Mouse (Mus musculus): ENCODE results near the gene Sgcd. TPM values are rescaled to one million over a fixed set of nuclear protein-coding genes. Genes with fewer than 3 reads are reported as not detected.

Sgcd gene
- polyA plus RNA-seq, 1 experiment from 2014 or later, result 8.4 TPM

DNA sequence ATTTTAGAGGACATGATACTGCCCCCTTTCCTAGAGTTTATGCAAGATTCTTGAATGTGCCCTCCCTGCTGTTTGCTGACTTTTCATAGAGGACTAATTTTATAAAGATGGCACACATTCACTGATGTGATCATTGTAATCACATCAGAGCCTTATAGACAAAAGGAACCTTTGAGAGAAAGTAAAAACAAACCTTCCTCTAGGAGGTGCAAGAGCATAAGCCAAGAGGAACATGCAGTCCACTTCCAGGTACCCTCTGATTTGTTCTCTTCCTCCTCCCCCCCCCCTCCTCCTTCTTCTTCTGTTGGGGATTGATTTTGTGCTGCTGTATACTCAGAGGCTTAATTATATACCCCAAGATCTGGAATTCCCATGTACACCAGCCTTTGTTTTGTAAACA is 978.6 kb downstream of the Sgcd start:
- no peaks in the 10 kb centered on the region for H3K27me3 ChIP-seq (replicated peaks)
- no peak overlapping the region for H3K27ac ChIP-seq (ENCODE audit: poor library complexity, severe bottlenecking)
- H3K36me3 ChIP-seq, result no peaks in the 10 kb centered on the region
- H3K4me1 ChIP-seq (replicated peaks), result peaks cover 23% of the 10 kb centered on the region
- ATAC-seq (ENCODE audit: insufficient number of reproducible peaks, low FRiP score), result no peak
- no peaks in the 10 kb centered on the region for H3K9me3 ChIP-seq (replicated peaks)
- no peak overlapping the region for H3K4me2 ChIP-seq
- H3K9ac ChIP-seq, result no peak overlapping the region
- H3K4me3 ChIP-seq, result no peak overlapping the region

DNA sequence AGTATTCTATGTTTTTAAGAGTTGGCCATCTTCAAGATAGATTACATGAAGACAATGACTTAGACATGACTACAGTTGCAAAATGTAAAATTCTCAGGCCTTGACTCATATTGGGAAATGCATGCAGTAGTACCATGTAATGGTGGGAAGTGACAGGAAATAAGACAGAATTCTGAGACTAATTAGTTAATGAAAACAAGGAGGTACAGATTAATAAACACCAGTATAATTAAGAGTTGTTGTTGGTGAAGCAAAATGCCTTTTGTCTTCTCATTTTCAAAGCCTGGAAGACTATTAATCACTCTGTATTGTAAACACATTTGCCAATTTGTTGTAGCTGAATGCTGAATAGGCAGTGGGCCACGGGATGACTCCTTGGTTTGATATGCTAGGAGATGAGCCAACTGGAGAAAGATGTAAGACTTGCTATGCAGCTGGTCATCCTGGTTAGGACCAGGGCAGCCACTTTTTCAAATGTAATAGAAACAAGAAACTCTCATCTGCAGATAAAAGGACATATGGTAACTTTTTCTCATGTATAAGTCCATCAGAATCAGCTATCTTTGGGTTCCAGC is 983.4 kb downstream of the Sgcd start:
- H3K4me1 ChIP-seq (replicated peaks), result peaks cover 13% of the 10 kb centered on the region; the same call in 1 of the 2 replicates
- no peaks in the 10 kb centered on the region for H3K36me3 ChIP-seq
- H3K27ac ChIP-seq (ENCODE audit: poor library complexity, severe bottlenecking), result no peak overlapping the region
- H3K4me2 ChIP-seq, result no peak overlapping the region
- no peak overlapping the region for H3K4me3 ChIP-seq
- no peaks in the 10 kb centered on the region for H3K9me3 ChIP-seq (replicated peaks)
- WGBS, result 71% methylated on average over 1 of the region's 1 CpGs
- no peak overlapping the region for H3K9ac ChIP-seq
- H3K27me3 ChIP-seq (replicated peaks), result no peaks in the 10 kb centered on the region
- no peak for ATAC-seq (ENCODE audit: insufficient number of reproducible peaks, low FRiP score)

DNA sequence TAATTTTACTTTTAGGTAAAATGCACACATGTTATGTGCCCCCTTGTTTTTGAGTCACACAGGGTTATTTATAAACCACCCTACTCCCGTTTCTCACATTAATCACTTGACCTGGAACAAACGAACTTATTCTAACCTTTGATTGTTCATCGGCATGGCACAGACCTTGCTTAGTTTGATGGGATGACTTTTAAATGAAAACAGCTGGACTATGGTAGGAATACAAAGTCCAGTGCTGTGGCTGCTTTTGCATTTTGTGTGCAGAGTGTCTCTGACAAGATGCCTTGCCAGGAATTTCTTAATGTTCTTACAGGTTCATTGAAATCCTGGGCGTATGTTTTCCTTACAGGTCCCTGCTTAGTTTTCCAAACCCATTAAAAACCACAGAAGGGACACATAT is 1049.5 kb downstream of the Sgcd start:
- Histone ChIP-seq H3K27ac (ENCODE audit: poor library complexity, severe bottlenecking) (no peak overlapping the region), H3K27me3 (replicated peaks) (no peaks in the 10 kb centered on the region), H3K4me2 (no peak overlapping the region), H3K4me1 (replicated peaks) (no peaks in the 10 kb centered on the region), H3K9ac (no peak overlapping the region), H3K4me3 (no peak overlapping the region), H3K9me3 (replicated peaks) (no peaks in the 10 kb centered on the region), H3K36me3 (no peaks in the 10 kb centered on the region)
- ATAC-seq (ENCODE audit: insufficient number of reproducible peaks, low FRiP score), result no peak
- 65% methylated on average over 4 of the region's 4 CpGs for WGBS

DNA sequence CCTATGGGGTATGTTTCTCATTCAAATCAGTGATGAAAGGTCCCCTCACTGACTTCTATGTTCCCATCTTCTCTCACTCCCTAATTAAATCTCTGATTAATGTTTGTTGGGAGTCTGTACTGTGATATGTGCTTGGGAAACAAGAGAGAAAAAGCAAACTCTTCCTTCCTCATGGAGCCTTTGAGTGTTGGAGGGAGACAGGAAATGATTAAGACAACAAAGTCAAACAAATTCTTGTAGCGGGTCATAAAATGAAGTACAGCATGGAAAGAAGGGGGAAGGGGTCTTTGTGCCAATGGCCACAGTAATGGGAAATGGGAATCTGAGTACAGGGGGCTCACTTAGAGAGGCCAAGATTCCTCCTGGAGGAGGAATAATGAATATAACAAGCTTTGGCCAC is 1063.8 kb downstream of the Sgcd start:
- Histone ChIP-seq H3K36me3 (no peaks in the 10 kb centered on the region), H3K27ac (ENCODE audit: poor library complexity, severe bottlenecking) (no peak overlapping the region), H3K27me3 (replicated peaks) (no peaks in the 10 kb centered on the region), H3K4me2 (no peak overlapping the region), H3K4me3 (no peak overlapping the region), H3K9me3 (replicated peaks) (no peaks in the 10 kb centered on the region), H3K9ac (no peak overlapping the region), H3K4me1 (replicated peaks) (no peaks in the 10 kb centered on the region)
- no peak for ATAC-seq (ENCODE audit: insufficient number of reproducible peaks, low FRiP score)
- WGBS, result 59% methylated on average over 1 of the region's 1 CpGs

- H3K4me1 ChIP-seq (replicated peaks), result no peaks in the 10 kb centered on the region
- H3K9ac ChIP-seq, result no peak overlapping the region
- 82% methylated on average over 1 of the region's 1 CpGs for WGBS
- no peak overlapping the region for H3K4me3 ChIP-seq
- no peak overlapping the region for H3K27ac ChIP-seq (ENCODE audit: poor library complexity, severe bottlenecking)
- no peak for ATAC-seq (ENCODE audit: insufficient number of reproducible peaks, low FRiP score)
- H3K27me3 ChIP-seq (replicated peaks), result no peaks in the 10 kb centered on the region
- H3K9me3 ChIP-seq (replicated peaks), result no peaks in the 10 kb centered on the region
- H3K4me2 ChIP-seq, result no peak overlapping the region
- H3K36me3 ChIP-seq, result no peaks in the 10 kb centered on the region
Observed at GRCm38 (mm10) chr11:46920244-46920643, 1068.5 kb downstream of the Sgcd start.

DNA sequence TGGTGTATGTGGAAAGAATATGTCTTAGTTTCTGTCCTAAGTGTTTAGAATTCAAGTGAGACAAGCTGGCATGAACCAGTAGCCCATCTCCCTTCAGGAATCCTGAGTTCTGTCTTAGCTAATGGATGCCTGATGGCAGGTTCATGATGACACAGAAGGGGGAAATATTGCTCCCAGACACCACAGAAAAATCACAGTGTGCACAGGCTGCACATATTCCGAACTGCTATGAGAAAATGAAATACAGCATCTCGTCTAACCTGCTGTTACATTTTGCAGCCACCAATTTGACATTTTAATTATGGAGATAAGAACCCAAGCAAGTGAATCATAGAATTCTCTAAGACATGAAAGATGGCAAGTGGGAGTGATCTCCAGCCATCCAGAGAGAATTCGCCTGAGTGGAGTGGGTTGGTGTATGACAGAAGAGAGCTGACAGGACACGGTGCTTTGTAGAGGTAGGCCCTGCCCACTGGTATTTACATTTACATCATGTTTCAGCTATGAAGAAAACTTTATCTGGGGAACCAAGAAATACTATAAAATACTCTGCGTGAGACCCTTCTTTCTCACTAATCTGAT is 1076.0 kb downstream of the Sgcd start:
- Histone ChIP-seq H3K4me2 (no peak overlapping the region), H3K27me3 (replicated peaks) (no peaks in the 10 kb centered on the region), H3K36me3 (no peaks in the 10 kb centered on the region), H3K4me3 (no peak overlapping the region), H3K9me3 (replicated peaks) (no peaks in the 10 kb centered on the region), H3K4me1 (replicated peaks) (no peaks in the 10 kb centered on the region), H3K27ac (ENCODE audit: poor library complexity, severe bottlenecking) (no peak overlapping the region), H3K9ac (no peak overlapping the region)
- no peak for ATAC-seq (ENCODE audit: insufficient number of reproducible peaks, low FRiP score)
- 72% methylated on average over 5 of the region's 5 CpGs for WGBS

DNA sequence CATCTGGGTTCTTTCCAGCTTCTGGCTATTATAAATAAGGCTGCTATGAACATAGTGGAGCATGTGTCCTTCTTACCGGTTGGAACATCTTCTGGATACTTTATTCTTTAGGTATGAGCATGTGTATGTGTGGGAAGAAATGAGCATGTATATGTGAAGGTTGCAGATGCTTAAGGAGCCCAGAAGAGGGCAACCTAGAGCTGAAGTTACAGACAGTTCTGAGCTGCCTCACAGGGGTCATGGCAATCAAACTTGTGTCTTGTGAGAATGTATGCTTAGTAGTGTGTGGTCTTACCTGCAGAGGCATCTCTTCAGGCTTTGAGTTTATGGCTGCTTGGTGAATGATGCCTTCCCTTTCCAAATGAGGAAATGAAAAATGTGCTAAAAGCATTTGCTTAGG is 1084.5 kb downstream of the Sgcd start:
- Histone ChIP-seq H3K36me3 (no peaks in the 10 kb centered on the region), H3K4me2 (no peak overlapping the region), H3K9me3 (replicated peaks) (no peaks in the 10 kb centered on the region), H3K27ac (ENCODE audit: poor library complexity, severe bottlenecking) (no peak overlapping the region), H3K4me1 (replicated peaks) (no peaks in the 10 kb centered on the region), H3K27me3 (replicated peaks) (no peaks in the 10 kb centered on the region), H3K9ac (no peak overlapping the region), H3K4me3 (no peak overlapping the region)
- no peak for ATAC-seq (ENCODE audit: insufficient number of reproducible peaks, low FRiP score)
- whole genome bisulfite sequencing, result 68% methylated on average over 1 of the region's 1 CpGs

- Histone ChIP-seq H3K27me3 (replicated peaks) (no peaks in the 10 kb centered on the region), H3K27ac (ENCODE audit: poor library complexity, severe bottlenecking) (no peak overlapping the region), H3K9me3 (replicated peaks) (no peaks in the 10 kb centered on the region), H3K4me1 (replicated peaks) (no peaks in the 10 kb centered on the region), H3K36me3 (no peaks in the 10 kb centered on the region), H3K4me2 (no peak overlapping the region), H3K9ac (no peak overlapping the region), H3K4me3 (no peak overlapping the region)
- no peak for ATAC-seq (ENCODE audit: insufficient number of reproducible peaks, low FRiP score)
- 82% methylated on average over 3 of the region's 3 CpGs for WGBS
Observed at GRCm38 (mm10) chr11:46889093-46889492, 1099.7 kb downstream of the Sgcd start.

GRCm38 (mm10) chr11:46882456-46882855 is 1106.3 kb downstream of the Sgcd start:
- 70% methylated on average over 2 of the region's 2 CpGs for WGBS
- no peak for ATAC-seq (ENCODE audit: insufficient number of reproducible peaks, low FRiP score)

DNA sequence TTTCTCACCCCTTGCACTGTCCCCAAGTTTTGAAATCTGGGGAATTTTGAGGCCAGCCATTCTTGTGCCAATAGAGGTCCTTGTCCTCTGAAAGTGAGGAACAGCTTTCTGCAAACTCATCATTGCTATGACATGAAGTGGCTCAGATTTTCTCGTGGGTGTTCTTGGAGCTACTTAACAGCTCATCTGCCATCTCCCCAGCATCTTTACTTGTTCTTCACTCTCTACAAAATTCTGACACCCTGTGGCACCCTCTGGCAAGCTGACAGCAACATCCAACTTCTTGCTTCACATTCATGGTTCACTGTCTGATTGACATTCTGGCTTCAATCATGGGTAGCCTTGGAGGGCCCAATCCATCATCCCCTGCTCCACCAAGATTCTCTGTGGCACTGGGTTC is 1113.0 kb downstream of the Sgcd start:
- Histone ChIP-seq H3K9me3 (replicated peaks) (no peaks in the 10 kb centered on the region), H3K9ac (no peak overlapping the region), H3K4me2 (no peak overlapping the region), H3K4me1 (replicated peaks) (no peaks in the 10 kb centered on the region), H3K36me3 (no peaks in the 10 kb centered on the region), H3K4me3 (no peak overlapping the region), H3K27ac (ENCODE audit: poor library complexity, severe bottlenecking) (no peak overlapping the region), H3K27me3 (replicated peaks) (no peaks in the 10 kb centered on the region)
- ATAC-seq (ENCODE audit: insufficient number of reproducible peaks, low FRiP score), result no peak
- WGBS, result 68% methylated on average over 1 of the region's 1 CpGs

More at GRCm38 (mm10) chr11:46882456-46882855, 1106.3 kb downstream of the Sgcd start:
- Histone ChIP-seq H3K4me3 (no peak overlapping the region), H3K36me3 (no peaks in the 10 kb centered on the region), H3K9ac (no peak overlapping the region), H3K9me3 (replicated peaks) (no peaks in the 10 kb centered on the region), H3K4me2 (no peak overlapping the region), H3K27ac (ENCODE audit: poor library complexity, severe bottlenecking) (no peak overlapping the region), H3K27me3 (replicated peaks) (no peaks in the 10 kb centered on the region), H3K4me1 (replicated peaks) (no peaks in the 10 kb centered on the region)

- ATAC-seq (ENCODE audit: insufficient number of reproducible peaks, low FRiP score), result no peak
- Histone ChIP-seq H3K4me2 (no peak overlapping the region), H3K9ac (no peak overlapping the region), H3K36me3 (no peaks in the 10 kb centered on the region), H3K9me3 (replicated peaks) (no peaks in the 10 kb centered on the region), H3K27me3 (replicated peaks) (no peaks in the 10 kb centered on the region), H3K4me3 (no peak overlapping the region), H3K4me1 (replicated peaks) (no peaks in the 10 kb centered on the region), H3K27ac (ENCODE audit: poor library complexity, severe bottlenecking) (no peak overlapping the region)
- WGBS, result 76% methylated on average over 7 of the region's 7 CpGs
Observed at GRCm38 (mm10) chr11:46868594-46868993, 1120.2 kb downstream of the Sgcd start.

DNA sequence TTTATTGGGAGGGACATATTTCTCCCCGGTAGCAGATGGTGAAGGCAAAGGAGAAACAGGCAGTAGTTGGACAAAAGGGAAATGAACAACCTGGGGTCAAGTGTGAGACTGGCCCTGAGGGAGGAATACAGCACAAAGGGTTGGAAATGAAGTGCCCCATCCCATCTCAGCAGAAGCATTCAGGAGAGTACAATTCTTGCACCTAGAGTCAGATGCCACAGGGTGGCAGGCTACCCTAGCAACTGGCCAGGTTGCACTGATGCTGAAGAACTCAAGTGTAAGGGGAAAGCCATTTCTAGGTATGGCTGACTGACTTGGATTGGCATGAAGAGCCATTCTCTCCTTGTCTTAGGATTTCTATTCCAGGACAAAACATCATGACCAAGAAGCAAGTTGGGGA is 1124.0 kb downstream of the Sgcd start:
- no peaks in the 10 kb centered on the region for H3K4me1 ChIP-seq (replicated peaks)
- H3K9me3 ChIP-seq (replicated peaks), result no peaks in the 10 kb centered on the region
- WGBS, result 69% methylated on average over 1 of the region's 1 CpGs
- H3K4me3 ChIP-seq, result no peak overlapping the region
- ATAC-seq (ENCODE audit: insufficient number of reproducible peaks, low FRiP score), result no peak
- H3K27me3 ChIP-seq (replicated peaks), result no peaks in the 10 kb centered on the region
- H3K4me2 ChIP-seq, result no peak overlapping the region
- H3K9ac ChIP-seq, result no peak overlapping the region
- H3K27ac ChIP-seq (ENCODE audit: poor library complexity, severe bottlenecking), result no peak overlapping the region
- H3K36me3 ChIP-seq, result no peaks in the 10 kb centered on the region

Measured in heart, embryonic 12.5 days (tissue).